Mouse (Mus musculus): Measurements from ENCODE around the gene Adgrl3.

The Adgrl3 gene

DNA sequence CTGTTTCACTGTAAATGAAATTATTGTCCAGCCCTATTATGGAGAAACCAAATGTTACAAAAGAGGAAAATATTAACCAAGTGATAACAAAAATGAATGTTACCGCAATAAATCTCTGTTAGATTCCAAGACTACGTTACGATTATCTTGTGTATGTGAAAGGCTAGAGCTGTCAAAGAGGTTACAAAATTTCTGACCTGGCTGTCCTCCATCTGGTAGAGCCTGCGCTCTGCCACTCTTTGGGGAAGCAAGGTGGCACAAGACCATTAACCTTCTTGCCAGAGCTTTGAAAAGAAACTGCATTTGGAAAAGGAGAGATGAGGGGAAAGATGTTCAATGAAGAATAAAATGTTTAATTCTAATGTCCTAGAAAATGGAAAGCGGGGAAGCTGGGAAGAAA, 562.9 kb downstream of the Adgrl3 start:
- no peak for DNase-seq

DNA sequence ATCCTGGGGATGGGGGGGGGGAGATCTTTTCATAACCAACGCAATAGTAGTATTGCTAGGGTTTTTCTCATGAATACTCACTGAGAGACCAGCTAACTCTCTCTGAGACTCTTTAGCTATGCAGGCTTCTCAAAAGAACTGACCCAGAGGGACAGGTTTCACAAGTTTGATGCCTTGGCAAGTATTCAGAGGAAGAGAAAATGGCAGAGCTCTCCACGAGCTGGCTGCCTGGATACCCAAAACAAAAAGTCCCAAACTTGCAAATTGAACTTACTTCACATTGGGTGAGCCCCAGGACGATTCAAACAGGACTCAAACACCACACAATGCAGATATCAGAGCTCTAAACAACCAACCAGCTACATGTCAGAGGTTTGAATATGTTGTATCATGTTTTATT, 563.5 kb downstream of the Adgrl3 start:
- DNase-seq, result no peak

DNA sequence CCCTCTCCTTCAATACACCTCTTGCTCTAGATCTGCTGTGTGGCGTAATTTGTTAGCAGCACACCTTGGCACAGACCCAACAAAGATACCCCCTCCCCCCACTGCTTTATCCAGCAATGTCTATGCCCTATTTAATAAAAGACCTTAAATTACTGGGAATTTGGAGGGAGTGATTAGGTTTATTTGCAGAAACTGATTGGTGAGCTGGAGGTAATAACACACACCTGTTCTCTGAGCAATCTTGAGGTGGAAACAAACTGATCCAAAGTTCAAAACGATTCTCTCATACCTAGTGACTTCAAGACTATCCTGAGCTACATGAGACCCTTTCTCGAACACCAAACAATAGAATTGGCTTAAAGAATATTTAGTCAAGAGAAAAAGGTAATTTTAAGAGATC, 565.0 kb downstream of the Adgrl3 start:
- no peak for DNase-seq

DNA sequence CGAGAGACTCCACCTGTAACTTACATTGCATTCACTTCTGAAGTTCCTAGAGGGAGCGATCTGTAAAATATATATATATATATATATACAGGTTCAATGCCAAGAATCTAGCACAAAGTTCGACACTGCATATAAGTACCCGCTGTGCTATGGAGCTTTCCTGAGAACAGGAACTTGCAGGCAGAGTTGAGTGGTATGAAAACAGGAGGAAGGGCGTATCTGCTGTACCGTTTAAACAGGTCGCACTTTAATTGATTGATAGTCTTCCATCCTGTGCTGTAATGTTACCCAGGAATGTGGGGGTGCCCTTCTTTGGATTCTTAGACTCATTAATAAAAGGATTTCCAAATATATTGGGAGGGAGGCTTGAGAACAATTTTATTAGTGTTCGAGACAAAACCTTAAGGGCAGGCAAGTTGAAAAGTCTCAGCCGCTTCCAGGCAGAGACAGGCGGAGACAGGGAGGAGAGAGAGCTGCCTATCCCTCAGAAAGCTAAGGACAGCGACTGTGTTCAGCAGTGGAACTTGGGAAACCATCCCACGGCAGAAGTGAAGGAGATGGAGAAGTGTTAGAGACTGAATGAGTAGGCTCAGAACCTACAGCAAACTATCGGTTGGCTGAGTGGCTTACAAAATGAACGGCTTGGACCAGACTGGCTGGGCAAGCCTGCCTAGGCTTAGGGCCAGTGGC, 570.2 kb downstream of the Adgrl3 start:
- no peak for DNase-seq

DNA sequence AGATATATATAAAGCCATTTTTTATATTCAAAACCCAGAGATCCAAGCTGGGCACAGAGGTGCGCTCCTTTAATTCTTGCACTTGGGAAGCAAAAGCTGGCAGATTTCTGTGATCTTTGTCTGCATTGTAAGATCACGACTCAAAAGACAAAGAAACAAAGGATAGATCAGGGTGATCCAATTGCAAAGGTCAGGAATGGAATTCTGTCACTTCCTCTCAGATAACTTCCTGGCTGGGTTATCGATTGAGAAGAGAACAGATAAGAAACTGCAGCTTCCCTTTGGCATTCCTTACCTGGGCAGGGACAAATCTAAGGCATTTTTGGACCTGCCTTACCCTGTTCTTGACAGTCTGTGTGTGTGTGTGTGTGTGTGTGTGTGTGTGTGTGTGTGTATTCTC, 571.5 kb downstream of the Adgrl3 start:
- DNase-seq, result no peak

DNA sequence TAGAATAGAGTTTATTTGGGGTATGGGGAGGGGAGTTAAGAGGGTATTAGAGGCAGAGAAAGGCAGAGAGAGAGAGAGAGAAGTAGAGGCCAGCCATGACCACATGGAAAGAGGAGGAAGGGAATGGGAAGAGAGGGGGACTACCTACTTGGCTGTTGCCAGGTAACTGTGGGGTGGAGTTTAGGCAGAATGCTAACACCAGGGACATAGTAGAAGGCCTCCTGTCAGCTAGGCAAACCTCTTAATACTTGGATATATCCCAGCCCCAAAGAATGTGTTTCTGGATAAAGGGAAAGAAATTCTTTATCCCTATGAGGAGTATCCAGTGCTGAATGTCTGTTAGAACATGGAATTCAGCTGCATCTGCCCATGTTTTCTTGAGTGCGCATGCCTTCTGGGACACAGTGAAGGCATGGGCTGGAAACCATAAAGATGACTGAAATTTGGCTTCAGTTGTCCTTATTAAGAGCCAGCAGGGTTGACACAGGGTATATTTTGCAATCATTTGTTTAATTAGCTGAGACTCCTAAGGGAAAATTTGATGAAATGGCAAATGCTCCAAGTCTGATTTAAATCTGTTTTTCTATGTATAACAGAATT, 573.6 kb downstream of the Adgrl3 start:
- no peak for DNase-seq

DNA sequence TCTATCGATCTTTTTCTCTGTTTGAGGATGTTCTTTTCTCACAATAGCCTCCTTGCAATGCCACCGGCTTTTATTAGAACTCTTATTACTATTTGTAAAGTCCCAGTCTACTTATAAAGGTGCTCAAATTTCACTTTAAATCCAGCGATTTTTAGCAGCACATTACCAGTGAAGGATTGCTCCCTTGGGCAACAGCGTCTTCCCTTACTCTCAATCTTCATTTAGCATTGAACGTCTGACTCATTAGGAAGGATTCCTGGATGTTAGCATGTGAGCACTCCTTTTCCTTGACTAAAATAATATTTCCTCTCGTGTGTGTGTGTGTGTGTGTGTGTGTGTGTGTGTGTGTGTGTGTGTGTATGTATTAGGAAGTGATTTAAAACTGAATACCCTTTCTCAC, 578.1 kb downstream of the Adgrl3 start:
- no peak for DNase-seq

DNA sequence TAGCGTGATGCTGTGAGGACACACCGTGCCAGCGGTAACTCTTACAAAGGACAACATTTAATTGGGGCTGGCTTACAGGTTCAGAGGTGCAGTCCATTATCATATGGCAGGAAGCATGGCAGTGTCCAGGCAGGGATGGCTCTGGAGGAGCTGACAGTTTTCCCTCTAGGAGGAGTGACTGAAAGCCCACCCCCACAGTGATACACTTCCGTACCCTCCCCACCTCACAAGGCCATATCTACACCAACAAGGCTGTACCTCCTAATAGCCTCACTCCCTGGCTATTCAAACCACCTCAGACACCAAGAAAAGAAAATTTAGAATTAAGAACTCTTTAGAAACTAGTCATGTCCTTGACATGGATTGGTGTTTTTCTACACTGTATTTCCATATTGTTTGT, 583.0 kb downstream of the Adgrl3 start:
- DNase-seq, result no peak

DNA sequence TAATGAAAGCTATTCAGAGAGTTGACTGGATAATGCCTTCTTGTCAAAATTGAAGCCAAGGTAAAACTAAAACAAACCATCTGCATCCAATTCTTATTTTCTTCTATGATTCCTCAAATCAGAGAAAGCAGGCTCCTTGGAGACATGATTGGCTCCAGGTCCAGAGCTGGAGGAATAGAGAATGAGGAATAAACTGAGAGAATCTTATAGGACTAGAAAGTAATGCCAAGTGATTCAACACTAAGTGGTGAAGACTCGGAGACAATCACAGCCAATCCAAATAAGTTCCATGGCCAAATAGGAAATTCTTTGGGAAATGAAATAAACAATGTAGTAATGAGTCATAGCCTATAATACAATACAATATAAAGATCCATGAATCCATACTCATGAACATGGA, 585.7 kb downstream of the Adgrl3 start:
- no peak for DNase-seq

DNA sequence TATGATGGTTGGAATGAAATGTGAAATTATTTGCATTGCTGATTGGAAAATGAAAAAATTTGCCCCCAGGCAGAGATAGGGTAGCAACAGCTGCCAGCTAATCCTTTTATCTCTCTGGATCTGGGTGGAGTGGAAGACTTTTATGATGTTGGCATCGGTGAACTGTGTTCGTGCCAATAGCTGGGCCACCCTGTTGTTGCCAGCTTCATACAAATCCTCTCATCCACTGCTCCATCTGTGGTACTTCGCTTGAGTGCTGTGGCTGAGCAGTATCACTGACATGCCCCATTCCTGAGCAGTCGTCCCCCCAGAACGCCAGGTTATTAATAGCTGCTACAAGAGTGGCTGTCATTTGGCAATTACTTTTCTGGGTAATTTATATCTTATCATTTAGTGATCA, 590.3 kb downstream of the Adgrl3 start:
- DNase-seq, result no peak

DNA sequence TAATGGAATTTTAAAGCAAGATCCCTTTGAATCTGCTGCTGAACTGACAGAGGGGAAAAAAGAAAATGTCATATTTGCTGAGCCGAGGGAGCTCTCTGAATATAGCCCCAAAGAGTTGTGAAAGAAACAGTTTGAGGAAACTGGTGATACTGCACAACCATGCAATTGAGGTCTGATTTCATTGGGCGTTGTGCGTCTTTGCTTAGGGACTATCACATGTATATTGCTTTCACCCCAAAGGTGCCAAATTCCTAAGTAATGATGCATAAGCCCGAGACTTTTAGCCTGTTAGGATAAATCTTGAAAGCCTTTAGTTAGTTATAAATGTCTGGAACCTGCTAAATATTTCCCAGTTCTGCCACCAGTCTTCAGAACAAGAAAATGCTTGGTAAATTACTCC, 594.7 kb downstream of the Adgrl3 start:
- DNase-seq, result no peak

DNA sequence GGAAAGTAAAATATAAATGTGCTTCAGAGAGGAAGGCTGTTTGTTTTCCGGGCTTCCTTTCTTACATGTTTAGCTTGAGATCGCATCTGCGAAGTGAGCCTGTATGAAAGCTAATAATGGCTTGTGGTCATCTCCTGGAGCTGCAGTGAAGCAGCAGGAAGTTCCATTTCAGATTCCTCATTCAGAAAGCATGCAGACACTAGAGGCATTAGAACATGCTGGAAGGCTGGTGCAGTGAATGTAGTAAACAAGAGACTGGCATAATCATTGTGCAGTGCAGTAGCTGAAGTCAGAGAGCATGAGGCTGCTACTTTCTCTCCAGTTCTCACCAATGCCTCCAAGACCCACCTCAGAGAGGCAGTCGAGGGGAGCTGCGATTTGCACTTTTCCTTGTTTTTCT, 601.2 kb downstream of the Adgrl3 start:
- DNase-seq, result no peak

DNA sequence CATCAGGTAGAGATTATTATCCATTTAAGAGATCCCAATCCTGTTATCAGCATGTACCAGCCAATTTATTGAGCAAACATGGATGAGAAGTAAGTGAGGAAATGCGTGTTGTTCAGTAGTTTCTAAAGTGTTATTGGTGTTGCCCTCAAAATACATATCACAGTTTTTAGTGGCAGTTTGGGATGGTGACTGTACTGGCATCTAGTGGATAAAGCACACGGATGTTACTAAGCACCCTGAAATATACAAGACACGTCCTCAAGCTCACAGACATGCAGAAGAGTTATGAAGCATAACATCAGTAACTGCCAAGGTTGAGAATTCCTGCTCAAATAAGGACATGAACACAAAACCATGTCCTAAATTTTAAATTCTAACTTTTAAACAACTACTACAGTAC, 601.8 kb downstream of the Adgrl3 start:
- DNase-seq, result no peak

DNA sequence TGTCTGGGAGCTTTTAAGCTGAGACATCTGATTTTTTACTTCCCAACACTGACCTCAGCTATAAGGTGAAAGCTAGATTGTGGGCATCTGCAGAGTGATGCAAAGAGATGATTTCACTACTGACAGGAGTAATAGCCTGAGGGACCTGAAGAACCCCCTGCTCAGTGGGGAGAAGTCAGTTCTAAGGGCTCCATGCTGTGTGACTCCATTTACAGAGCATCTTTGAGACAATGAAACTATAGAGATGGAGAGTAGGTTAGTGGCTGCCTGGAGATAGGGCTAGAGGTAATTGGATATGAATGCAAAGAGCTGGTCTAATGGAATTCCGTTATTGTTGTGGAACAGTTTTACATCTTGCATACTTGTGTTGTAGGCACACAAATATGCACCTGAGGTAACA, 603.9 kb downstream of the Adgrl3 start:
- DNase-seq, result no peak

DNA sequence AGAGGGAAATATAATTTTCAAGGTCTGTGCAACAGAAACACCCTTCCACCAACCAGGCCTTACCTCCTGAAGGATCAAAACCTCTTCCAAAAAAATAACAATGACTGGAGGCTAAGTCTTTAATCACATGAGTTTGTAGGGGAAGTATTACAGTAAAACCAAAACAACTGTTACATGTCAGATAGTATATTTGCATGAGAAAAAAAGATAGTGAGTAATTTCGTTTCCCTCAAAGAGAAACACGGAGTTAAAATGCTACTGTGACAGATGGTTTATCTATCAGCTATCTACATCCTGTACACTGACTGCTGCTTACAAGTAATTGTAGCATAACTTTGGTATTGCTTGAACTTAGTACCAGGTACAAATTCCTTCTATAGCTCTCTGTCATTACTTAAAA, 616.2 kb downstream of the Adgrl3 start:
- no peak for DNase-seq

DNA sequence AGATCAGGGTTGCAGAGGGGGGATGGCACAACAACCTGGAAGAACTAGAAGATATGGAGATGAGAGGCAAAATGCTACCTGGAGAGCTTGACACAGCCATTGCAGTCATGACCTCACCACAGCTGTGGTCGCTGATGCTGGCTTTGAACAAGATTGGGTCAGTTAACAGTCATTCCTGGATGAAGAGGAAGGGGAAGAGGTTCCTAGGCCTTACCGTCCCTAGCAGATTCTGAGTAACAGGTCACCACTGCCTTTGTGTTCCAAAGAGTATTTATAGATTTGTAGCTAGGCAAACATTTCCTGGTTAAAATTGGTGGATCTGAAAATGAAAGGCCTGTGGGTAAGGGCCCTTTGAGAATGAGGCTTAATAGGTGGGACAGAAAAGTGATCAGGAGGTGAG, 618.5 kb downstream of the Adgrl3 start:
- no peak for DNase-seq

DNA sequence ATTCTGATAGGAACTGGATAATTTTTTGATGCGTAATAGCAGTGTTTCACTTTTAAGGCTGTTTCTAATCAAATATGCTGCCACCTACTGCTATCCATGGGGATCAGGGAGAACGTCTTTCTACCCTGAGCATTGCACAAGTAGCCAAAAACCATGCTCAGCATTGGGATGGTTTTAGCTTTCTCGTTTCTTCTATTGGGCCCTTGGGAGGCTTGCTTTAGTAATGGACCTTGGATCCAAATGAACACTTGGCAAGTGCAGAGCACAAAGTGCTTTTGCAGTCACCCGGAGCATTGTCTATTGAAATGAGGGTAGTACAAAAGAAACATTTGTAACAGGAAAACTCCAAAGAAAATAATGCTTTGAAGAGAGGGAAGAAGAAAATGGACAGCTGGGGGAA, 620.2 kb downstream of the Adgrl3 start:
- DNase-seq, result peak; percentile 23

DNA sequence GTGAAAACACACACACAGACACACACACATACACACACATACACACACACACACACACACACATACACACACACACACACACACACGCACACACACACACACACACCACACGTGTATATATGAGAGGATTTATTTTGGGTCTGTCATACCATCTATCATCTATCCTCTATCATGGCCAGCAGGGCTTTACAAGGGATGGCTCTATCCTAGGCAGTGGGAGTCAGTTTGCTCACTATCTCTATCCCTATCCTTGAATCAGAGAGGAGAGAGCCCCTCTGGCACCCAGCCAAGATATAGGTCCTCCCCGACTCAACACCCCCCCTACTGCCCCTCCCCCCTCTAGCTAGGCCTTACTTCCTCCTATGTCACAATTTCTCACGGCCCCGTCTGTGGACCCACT, 625.6 kb downstream of the Adgrl3 start:
- no peak for DNase-seq

DNA sequence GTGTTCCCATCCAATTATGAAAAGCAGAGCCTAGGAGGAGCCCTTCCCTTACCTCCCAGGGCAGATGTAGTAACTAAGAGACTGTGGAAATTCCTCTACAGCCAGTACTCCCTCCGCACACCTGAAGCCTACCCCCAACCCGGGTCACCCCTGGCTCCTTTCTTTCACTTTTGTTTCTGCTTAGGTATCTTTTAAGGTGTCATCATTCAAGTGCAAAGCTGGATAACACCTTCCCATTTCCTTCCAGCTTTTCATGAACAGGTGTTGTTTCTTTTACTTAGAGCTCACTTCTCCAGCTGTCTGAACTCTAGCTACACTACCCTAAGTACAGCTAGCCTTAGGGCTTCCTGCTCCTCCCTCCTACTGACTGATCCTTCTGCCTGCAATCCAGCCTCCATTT, 634.0 kb downstream of the Adgrl3 start:
- no peak for DNase-seq

DNA sequence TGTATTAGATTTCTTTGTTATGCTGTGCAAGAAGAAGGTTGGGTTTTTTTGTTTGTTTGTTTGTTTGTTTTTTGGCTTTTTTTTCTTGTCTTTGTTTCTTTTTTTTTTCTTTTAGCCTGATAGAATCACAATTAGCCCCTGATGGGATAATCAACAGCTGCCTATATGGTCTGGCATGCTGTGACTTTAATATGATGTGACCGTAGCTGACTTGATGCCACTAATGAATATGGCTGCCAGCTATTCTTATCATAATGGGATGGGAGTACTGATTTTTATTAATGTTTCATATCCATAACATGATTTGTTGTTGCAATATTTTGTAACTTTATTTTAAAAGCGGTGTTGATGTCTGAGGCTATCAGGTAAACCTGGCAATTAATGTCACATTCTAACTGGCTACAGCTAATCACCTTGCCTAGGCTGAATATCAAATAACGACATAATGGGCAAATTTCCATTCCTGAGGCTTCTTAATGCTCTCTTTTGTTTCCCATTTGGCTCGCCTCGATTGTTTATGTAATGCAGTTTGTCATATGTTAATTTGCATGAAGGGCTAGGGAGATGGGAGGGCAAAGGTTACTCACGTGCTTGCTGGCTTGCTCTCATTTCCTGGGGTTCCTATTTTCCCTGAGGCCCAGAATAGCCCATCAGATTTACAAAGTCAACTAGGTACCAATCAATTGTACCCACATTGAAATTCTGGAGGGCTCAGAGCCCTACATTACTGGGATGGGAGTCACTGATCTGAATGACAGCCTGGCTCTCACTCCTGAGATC, 641.9 kb downstream of the Adgrl3 start:
- DNase-seq, result no peak

DNA sequence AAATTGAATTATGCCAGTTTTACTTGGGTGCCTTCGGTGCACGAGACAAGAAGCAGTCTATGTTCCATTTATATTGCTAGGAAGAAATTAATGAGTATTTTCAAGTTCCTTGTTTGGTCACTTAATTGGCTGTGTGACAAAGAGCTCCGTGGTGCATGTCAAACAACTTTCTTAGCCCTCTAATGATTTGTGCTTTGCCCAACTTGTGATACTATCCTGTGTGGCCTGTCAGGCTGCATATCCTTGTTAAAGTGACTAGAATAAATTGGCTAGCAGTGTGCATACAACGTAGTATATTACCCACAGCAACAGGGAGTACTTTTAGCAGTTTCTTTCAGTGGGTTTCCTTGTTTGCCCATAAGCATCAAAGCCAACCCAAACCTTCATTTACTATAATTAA, 651.1 kb downstream of the Adgrl3 start:
- no peak for DNase-seq

DNA sequence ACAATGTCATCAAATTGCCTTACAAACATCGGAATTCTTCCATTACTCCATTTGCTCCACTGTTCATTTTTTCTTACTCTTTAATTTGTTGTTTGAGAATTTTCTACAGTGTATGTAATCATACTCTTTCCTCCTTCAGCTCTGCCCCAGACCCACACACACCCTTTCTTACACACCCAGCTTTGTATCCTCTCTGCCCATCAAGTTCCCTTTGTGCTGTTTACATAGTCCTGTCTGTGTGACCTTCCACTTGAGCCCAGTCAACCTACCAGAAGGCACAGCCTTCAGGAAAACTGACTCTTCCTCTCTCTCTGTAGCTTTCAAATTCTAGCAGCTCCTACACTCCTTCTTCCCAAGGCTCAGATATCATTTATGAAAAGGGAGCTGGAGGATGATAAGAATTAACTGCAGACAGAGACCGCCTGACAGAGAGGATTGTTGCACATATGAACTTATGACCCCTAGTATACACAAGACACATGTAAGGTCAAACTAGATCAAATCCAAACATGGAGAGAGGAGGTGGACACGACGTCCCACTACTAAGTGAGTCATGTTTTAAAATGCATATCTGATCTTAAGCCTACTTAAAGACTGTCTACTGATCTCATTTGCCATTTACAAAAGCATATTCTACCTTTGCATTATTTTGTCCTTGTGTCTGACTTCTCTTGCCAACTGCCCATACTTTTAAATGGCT, 654.5 kb downstream of the Adgrl3 start:
- no peak for DNase-seq

DNA sequence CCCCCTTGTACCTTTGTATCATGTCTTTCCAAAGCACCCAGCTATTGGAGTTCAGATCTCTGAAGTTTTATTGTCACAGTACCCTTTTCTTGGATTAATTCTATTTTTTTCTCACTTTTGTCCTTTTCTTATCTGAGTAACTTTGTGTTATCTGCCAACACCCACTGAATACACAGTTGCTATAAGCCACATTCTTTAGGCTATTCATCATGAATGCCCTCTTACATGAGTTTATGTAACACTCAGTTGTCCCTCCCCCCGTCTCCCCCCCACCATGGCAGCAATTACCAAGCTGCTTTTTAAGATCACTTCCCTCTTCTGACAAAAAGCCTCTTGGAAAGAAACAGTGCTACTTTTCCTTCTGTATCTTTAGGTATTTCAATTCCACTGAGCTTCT, 655.0 kb downstream of the Adgrl3 start:
- no peak for DNase-seq

DNA sequence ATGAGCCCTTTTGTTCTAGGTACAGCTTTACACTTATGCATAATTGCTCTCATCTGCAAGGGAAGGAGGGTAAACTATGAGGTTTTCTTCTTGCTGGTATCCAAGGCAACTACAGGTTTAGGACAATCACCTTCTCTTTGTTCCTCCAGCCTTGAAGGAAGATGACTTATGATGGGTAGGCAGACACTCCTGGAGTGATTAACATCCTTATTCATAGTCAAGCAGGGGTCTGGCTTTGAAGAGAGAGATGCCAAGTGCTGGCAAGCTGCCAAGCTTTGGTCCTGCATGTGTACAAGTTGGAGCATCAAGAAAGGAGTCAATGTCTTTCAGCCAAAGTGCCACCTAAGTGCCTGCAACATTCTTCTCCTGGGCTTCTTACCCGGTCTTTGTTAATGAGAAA, 657.0 kb downstream of the Adgrl3 start:
- no peak for DNase-seq

All from right cerebral cortex, adult 18-20 months (tissue).